ENCODE assay signal across 8 mouse cellular contexts in the genomic region with DNA sequence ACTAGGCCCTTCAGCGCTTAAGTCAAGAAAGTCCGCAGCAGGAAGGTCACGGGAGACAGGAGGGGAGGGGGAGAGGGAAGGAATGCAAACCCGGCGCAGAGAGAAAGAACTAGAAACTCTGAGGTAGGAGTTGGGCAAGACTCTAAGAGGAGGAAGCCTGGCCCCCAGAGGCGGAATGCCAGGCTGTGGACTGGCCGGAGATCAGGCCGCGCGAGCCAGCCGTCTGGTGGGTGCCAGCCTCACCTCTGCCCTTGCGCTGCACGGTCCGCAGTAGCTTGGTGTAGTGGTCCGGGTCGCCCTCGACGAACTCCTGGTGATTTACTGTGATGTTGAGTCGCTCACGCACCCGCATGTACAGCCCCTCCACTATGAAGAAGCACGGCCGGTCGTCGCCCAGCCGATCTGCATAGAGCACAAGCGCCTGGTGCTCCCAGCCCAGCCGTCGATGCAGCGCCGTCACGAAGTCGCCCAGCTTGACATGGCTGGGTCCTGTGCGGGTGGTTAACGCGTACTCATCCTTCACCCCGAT. TPM values are rescaled to one million over a fixed set of nuclear protein-coding genes. Genes with fewer than 3 reads are reported as not detected.
A peak's percentile ranks its signal among the peaks of the same experiment; 100 is the strongest.
DNase-seq lines count a peak whose midpoint lies in the region; ATAC-seq lines count a peak whose summit lies in the region.

No protein-coding gene starts in this region.

- intact Hi-C loops in heart, postnatal 14 days (cut with DNase I), result loop anchor here (2.0 to 10.0 kb wide), 2 partner anchors 32 to 170 kb away; a partner anchor contains a TSS

- H3K4me2 ChIP-seq in embryonic facial prominence, embryonic 13.5 days, result peak overlapping the region; percentile 97
- H3K4me2 ChIP-seq in limb, embryonic 15.5 days, result peak overlapping the region; percentile 93
- peak overlapping the region; percentile 88 for H3K4me2 ChIP-seq in midbrain, embryonic 14.5 days (ENCODE audit: low read length)

- WGBS in embryonic facial prominence, embryonic 13.5 days, result 10% methylated on average over 37 of the region's 37 CpGs
- WGBS in limb, embryonic 15.5 days, result 17% methylated on average over 37 of the region's 37 CpGs
- WGBS in midbrain, embryonic 14.5 days, result 13% methylated on average over 37 of the region's 37 CpGs

- ATAC-seq in erythroblast, adult 5-6 weeks (replicated peaks; ENCODE audit: low FRiP score, poor library complexity, severe bottlenecking), result no peak
- ATAC-seq in embryonic facial prominence, embryonic 13.5 days (ENCODE audit: insufficient number of reproducible peaks, insufficient read depth, low FRiP score, low TSS enrichment, low read depth), result no peak
- ATAC-seq in limb, embryonic 15.5 days (ENCODE audit: insufficient number of reproducible peaks, low FRiP score, low TSS enrichment, low read depth), result no peak
- no peak for ATAC-seq in midbrain, embryonic 14.5 days (ENCODE audit: low FRiP score, low TSS enrichment)

- H3K36me3 ChIP-seq in erythroblast, embryonic 14.5 days (ENCODE audit: control insufficient read depth), result no peaks in the 10 kb centered on the region
- H3K36me3 ChIP-seq in embryonic facial prominence, embryonic 13.5 days, result no peaks in the 10 kb centered on the region
- no peaks in the 10 kb centered on the region for H3K36me3 ChIP-seq in limb, embryonic 15.5 days
- H3K36me3 ChIP-seq in midbrain, embryonic 14.5 days (ENCODE audit: control insufficient read depth, insufficient read depth, low read length), result no peaks in the 10 kb centered on the region

- H3K9me3 ChIP-seq in erythroblast, embryonic 14.5 days (ENCODE audit: control insufficient read depth, low read length), result peaks cover 11% of the 10 kb centered on the region; the same call in 1 of the 2 replicates
- H3K9me3 ChIP-seq in embryonic facial prominence, embryonic 13.5 days, result no peaks in the 10 kb centered on the region
- no peaks in the 10 kb centered on the region for H3K9me3 ChIP-seq in limb, embryonic 15.5 days
- no peaks in the 10 kb centered on the region for H3K9me3 ChIP-seq in midbrain, embryonic 14.5 days (ENCODE audit: control insufficient read depth, low read length)

- peaks cover 93% of the 10 kb centered on the region for H3K27me3 ChIP-seq in erythroblast, embryonic 14.5 days (ENCODE audit: control insufficient read depth)
- H3K27me3 ChIP-seq in embryonic facial prominence, embryonic 13.5 days, result peaks cover 58% of the 10 kb centered on the region
- H3K27me3 ChIP-seq in limb, embryonic 15.5 days, result peaks cover 50% of the 10 kb centered on the region
- peaks cover 45% of the 10 kb centered on the region for H3K27me3 ChIP-seq in midbrain, embryonic 14.5 days (ENCODE audit: control insufficient read depth, insufficient read depth, low read length)

- H3K4me1 ChIP-seq in erythroblast, embryonic 14.5 days (ENCODE audit: control insufficient read depth), result peaks cover 13% of the 10 kb centered on the region
- peaks cover 17% of the 10 kb centered on the region for H3K4me1 ChIP-seq in embryonic facial prominence, embryonic 13.5 days
- peaks cover 20% of the 10 kb centered on the region for H3K4me1 ChIP-seq in limb, embryonic 15.5 days
- H3K4me1 ChIP-seq in midbrain, embryonic 14.5 days (ENCODE audit: control insufficient read depth, insufficient read depth, low read length), result peaks cover 8% of the 10 kb centered on the region; the same call in 1 of the 2 replicates

- no peak overlapping the region for H3K27ac ChIP-seq in embryonic facial prominence, embryonic 13.5 days
- H3K27ac ChIP-seq in limb, embryonic 15.5 days, result no peak overlapping the region
- H3K27ac ChIP-seq in midbrain, embryonic 14.5 days (replicated peaks; ENCODE audit: low read depth, low read length), result no peak overlapping the region

- peak overlapping the region; percentile 70 for H3K9ac ChIP-seq in embryonic facial prominence, embryonic 13.5 days
- H3K9ac ChIP-seq in limb, embryonic 15.5 days, result peak overlapping the region; percentile 31; the same call in 1 of the 2 replicates
- H3K9ac ChIP-seq in midbrain, embryonic 14.5 days (replicated peaks; ENCODE audit: low read length), result peak overlapping the region; percentile 45; the same call in 1 of the 2 replicates

- peak; percentile 44 to 45 for DNase-seq in heart, postnatal 14 days
- DNase-seq in midbrain, embryonic 14.5 days, result no peak
- no peak for DNase-seq in cerebellum, postnatal 25 days
- no peak for DNase-seq in adipocyte (ENCODE audit: low spot score)

- H3K4me3 ChIP-seq in erythroblast, embryonic 14.5 days (replicated peaks), result peak overlapping the region; percentile 48
- H3K4me3 ChIP-seq in embryonic facial prominence, embryonic 13.5 days, result peak overlapping the region; percentile 57
- peak overlapping the region; percentile 48 for H3K4me3 ChIP-seq in limb, embryonic 15.5 days
- peak overlapping the region; percentile 50 for H3K4me3 ChIP-seq in midbrain, embryonic 14.5 days (replicated peaks; ENCODE audit: low read depth, low read length)

RNA-seq across cellular contexts. Expression of a gene that starts 1.1 kb away (rescaled TPM):
- 0.04 and 0.05 TPM in 2 replicates for polyA plus RNA-seq in erythroblast, embryonic 14.5 days (2012)
- total RNA-seq in erythroblast, adult 5-6 weeks (2015; ENCODE audit: low replicate concordance), result not detected in 2 replicates
- 0.84 TPM in 1 of 2 replicates, not detected in the other for total RNA-seq in erythroblast, adult 5-6 weeks (2017; ENCODE audit: low replicate concordance)
- polyA plus RNA-seq in embryonic facial prominence, embryonic 13.5 days (2015; fragmentation: Nextera tagmentation; extraction: Ambion mirVana), result 2.8 and 5.0 TPM in 2 replicates
- total RNA-seq in heart, postnatal 14 days (2021), result 10 to 100 TPM; 25.8 to 33.1 TPM
- 5.4 and 6.7 TPM in 2 replicates for polyA plus RNA-seq in limb, embryonic 15.5 days (2015; fragmentation: Nextera tagmentation; extraction: Ambion mirVana)
- 0.65 and 2.3 TPM in 2 replicates for polyA plus RNA-seq in midbrain, embryonic 14.5 days (2014; fragmentation: Nextera tagmentation; extraction: Ambion mirVana)

RNA-seq across cellular contexts. Expression of a gene that starts 11.3 kb away (rescaled TPM):
- 1.1 and 1.6 TPM in 2 replicates for polyA plus RNA-seq in erythroblast, embryonic 14.5 days (2012)
- total RNA-seq in erythroblast, adult 5-6 weeks (2015; ENCODE audit: low replicate concordance), result 25.9 and 29.9 TPM in 2 replicates
- 37.6 and 44.0 TPM in 2 replicates for total RNA-seq in erythroblast, adult 5-6 weeks (2017; ENCODE audit: low replicate concordance)
- polyA plus RNA-seq in embryonic facial prominence, embryonic 13.5 days (2015; fragmentation: Nextera tagmentation; extraction: Ambion mirVana), result 265 and 286 TPM in 2 replicates
- total RNA-seq in heart, postnatal 14 days (2021), result 10 to 100 TPM; 35.3 to 39.2 TPM
- polyA plus RNA-seq in limb, embryonic 15.5 days (2015; fragmentation: Nextera tagmentation; extraction: Ambion mirVana), result 171 and 176 TPM in 2 replicates
- 271 and 282 TPM in 2 replicates for polyA plus RNA-seq in midbrain, embryonic 14.5 days (2014; fragmentation: Nextera tagmentation; extraction: Ambion mirVana)

RNA-seq across cellular contexts. Expression of a gene that starts 26.2 kb away (rescaled TPM):
- 0.11 and 0.14 TPM in 2 replicates for polyA plus RNA-seq in erythroblast, embryonic 14.5 days (2012)
- total RNA-seq in erythroblast, adult 5-6 weeks (2015; ENCODE audit: low replicate concordance), result 6.3 and 11.5 TPM in 2 replicates
- 10.7 and 13.4 TPM in 2 replicates for total RNA-seq in erythroblast, adult 5-6 weeks (2017; ENCODE audit: low replicate concordance)
- polyA plus RNA-seq in embryonic facial prominence, embryonic 13.5 days (2015; fragmentation: Nextera tagmentation; extraction: Ambion mirVana), result 85.5 and 100 TPM in 2 replicates
- 10 to 100 TPM; 51.3 to 52.6 TPM for total RNA-seq in heart, postnatal 14 days (2021)
- polyA plus RNA-seq in limb, embryonic 15.5 days (2015; fragmentation: Nextera tagmentation; extraction: Ambion mirVana), result 89.9 and 95.4 TPM in 2 replicates
- 89.7 and 92.8 TPM in 2 replicates for polyA plus RNA-seq in midbrain, embryonic 14.5 days (2014; fragmentation: Nextera tagmentation; extraction: Ambion mirVana)

RNA-seq across cellular contexts. Expression of a gene that starts 31.2 kb away (rescaled TPM):
- 1.7 and 2.2 TPM in 2 replicates for polyA plus RNA-seq in erythroblast, embryonic 14.5 days (2012)
- total RNA-seq in erythroblast, adult 5-6 weeks (2015; ENCODE audit: low replicate concordance), result 6.0 and 6.9 TPM in 2 replicates
- 5.1 and 10.5 TPM in 2 replicates for total RNA-seq in erythroblast, adult 5-6 weeks (2017; ENCODE audit: low replicate concordance)
- polyA plus RNA-seq in embryonic facial prominence, embryonic 13.5 days (2015; fragmentation: Nextera tagmentation; extraction: Ambion mirVana), result 31.0 and 31.1 TPM in 2 replicates
- 10 to 100 TPM; 26.4 to 27.2 TPM for total RNA-seq in heart, postnatal 14 days (2021)
- polyA plus RNA-seq in limb, embryonic 15.5 days (2015; fragmentation: Nextera tagmentation; extraction: Ambion mirVana), result 25.6 and 28.0 TPM in 2 replicates
- polyA plus RNA-seq in midbrain, embryonic 14.5 days (2014; fragmentation: Nextera tagmentation; extraction: Ambion mirVana), result 32.3 and 35.0 TPM in 2 replicates

RNA-seq across cellular contexts. Expression of a gene that starts 44.7 kb away (rescaled TPM):
- 7.2 and 8.0 TPM in 2 replicates for polyA plus RNA-seq in erythroblast, embryonic 14.5 days (2012)
- total RNA-seq in erythroblast, adult 5-6 weeks (2015; ENCODE audit: low replicate concordance), result 33.0 and 49.1 TPM in 2 replicates
- 37.8 and 45.3 TPM in 2 replicates for total RNA-seq in erythroblast, adult 5-6 weeks (2017; ENCODE audit: low replicate concordance)
- polyA plus RNA-seq in embryonic facial prominence, embryonic 13.5 days (2015; fragmentation: Nextera tagmentation; extraction: Ambion mirVana), result 187 and 195 TPM in 2 replicates
- 100 to 1,000 TPM; 101 to 123 TPM for total RNA-seq in heart, postnatal 14 days (2021)
- 146 and 147 TPM in 2 replicates for polyA plus RNA-seq in limb, embryonic 15.5 days (2015; fragmentation: Nextera tagmentation; extraction: Ambion mirVana)
- polyA plus RNA-seq in midbrain, embryonic 14.5 days (2014; fragmentation: Nextera tagmentation; extraction: Ambion mirVana), result 135 and 145 TPM in 2 replicates

Comparison
In these comparisons a context has a peak if more than half of its experiments do, and no peak if none do; other contexts are left out.
1. DNase-seq: peak in heart, postnatal 14 days (2 of 2); none in midbrain, embryonic 14.5 days (single experiment), cerebellum, postnatal 25 days (0 of 2) and adipocyte (single experiment).
2. RNA of a gene that starts 11.3 kb away (polyA plus RNA-seq): 265 to 286 TPM in embryonic facial prominence, embryonic 13.5 days, 271 to 282 TPM in midbrain, embryonic 14.5 days and 171 to 176 TPM in limb, embryonic 15.5 days; 1.1 to 1.6 TPM in erythroblast, embryonic 14.5 days; every median in the first group is over 10 times any median in the second.
3. RNA of a gene that starts 26.2 kb away (polyA plus RNA-seq): 89.7 to 92.8 TPM in midbrain, embryonic 14.5 days, 89.9 to 95.4 TPM in limb, embryonic 15.5 days and 85.5 to 100 TPM in embryonic facial prominence, embryonic 13.5 days; 0.11 to 0.14 TPM in erythroblast, embryonic 14.5 days; every median in the first group is over 10 times any median in the second.
4. Peak in every context shown above with its lines, with median percentiles within 50 percentile points of each other: H3K4me3 ChIP-seq, H3K4me2 ChIP-seq and H3K9ac ChIP-seq.